In the genomic region with DNA sequence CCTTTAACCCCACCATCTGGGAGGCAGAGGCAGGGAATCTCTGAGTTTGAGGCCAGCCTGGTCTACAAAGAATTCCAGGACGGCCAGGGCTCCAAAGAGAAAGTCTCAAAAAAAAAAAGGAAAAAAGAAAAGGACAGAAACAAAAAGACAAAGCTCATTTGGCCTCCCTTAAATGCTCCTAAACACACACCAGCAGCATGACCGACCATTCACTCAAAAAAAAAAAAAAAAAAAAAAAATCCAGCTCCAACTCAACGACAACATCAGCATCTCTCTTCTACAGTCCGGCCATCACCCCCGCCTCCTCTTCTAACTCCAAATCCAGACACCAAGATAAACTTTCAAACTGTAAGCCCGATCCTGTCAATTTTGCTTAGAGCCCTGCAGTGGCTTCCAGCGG, we compare ENCODE assay signal across 9 mouse cellular contexts. TPM values are rescaled to one million over a fixed set of nuclear protein-coding genes. Genes with fewer than 3 reads are reported as not detected.
A peak's percentile ranks its signal among the peaks of the same experiment; 100 is the strongest.
DNase-seq lines count a peak whose midpoint lies in the region; ATAC-seq and TF ChIP-seq lines count a peak whose summit lies in the region.
"Had no signal": no experiment of that assay in that cellular context is flagged by ENCODE, and none has a peak within 500 bp of the region (broad histone marks: within the 10 kb centered on the region; RNA-seq: fewer than 3 reads in every experiment).

No protein-coding gene starts in this region.

- 0 out of 2 replicates have a peak, but pooled peaks cover 3% of the 10 kb centered on the region for H3K27me3 ChIP-seq in embryonic facial prominence, embryonic 10.5 days (replicated peaks; ENCODE audit: low read depth, poor library complexity, severe bottlenecking)
- H3K27me3 ChIP-seq in hindbrain, postnatal 0 days (ENCODE audit: insufficient read depth, low read length), result no peaks in the 10 kb centered on the region
- no peaks in the 10 kb centered on the region for H3K27me3 ChIP-seq in midbrain, postnatal 0 days (ENCODE audit: insufficient read depth, low read length)

- peak overlapping the region; percentile 93 for H3K4me2 ChIP-seq in hindbrain, postnatal 0 days (ENCODE audit: low read depth, low read length)
- H3K4me2 ChIP-seq in midbrain, postnatal 0 days (ENCODE audit: low read depth, low read length, poor library complexity, severe bottlenecking), result peak overlapping the region; percentile 66

- H3K9ac ChIP-seq in hindbrain, postnatal 0 days (replicated peaks; ENCODE audit: low read length), result peak overlapping the region; percentile 99
- H3K9ac ChIP-seq in midbrain, postnatal 0 days (replicated peaks; ENCODE audit: low read length, poor library complexity, severe bottlenecking), result peak overlapping the region; percentile 92

- DNase-seq in layer of hippocampus, adult 2 months (ENCODE audit: low spot score in 2 of 2), result no peak
- no peak for DNase-seq in layer of hippocampus, adult 18-20 months (ENCODE audit: low spot score in 2 of 2)
- DNase-seq in embryonic facial prominence, embryonic 10.5 days (ENCODE audit: low spot score), result no peak
- DNase-seq in hindbrain, postnatal 0 days (ENCODE audit: low spot score), result no peak
- no peak for DNase-seq in midbrain, postnatal 0 days (ENCODE audit: low spot score)
- DNase-seq in adrenal gland, adult 18-20 months (ENCODE audit: low spot score in 2 of 2), result no peak
- DNase-seq in urinary bladder, adult 2 months (ENCODE audit: low spot score), result no peak
- no peak for DNase-seq in adipocyte (ENCODE audit: low spot score)
- DNase-seq: right cerebral cortex, postnatal 4 days had no signal

- peaks cover 44% of the 10 kb centered on the region for H3K36me3 ChIP-seq in embryonic facial prominence, embryonic 10.5 days (replicated peaks)
- H3K36me3 ChIP-seq in hindbrain, postnatal 0 days (ENCODE audit: insufficient read depth, low read length), result peaks cover 23% of the 10 kb centered on the region
- H3K36me3 ChIP-seq in midbrain, postnatal 0 days (ENCODE audit: insufficient read depth, low read length), result peaks cover 26% of the 10 kb centered on the region

- no peaks in the 10 kb centered on the region for H3K9me3 ChIP-seq in embryonic facial prominence, embryonic 10.5 days
- H3K9me3 ChIP-seq in hindbrain, postnatal 0 days (ENCODE audit: low read length), result no peaks in the 10 kb centered on the region
- H3K9me3 ChIP-seq in midbrain, postnatal 0 days (ENCODE audit: low read length), result no peaks in the 10 kb centered on the region

- peak overlapping the region; percentile 96; the same call in 1 of the 2 replicates for H3K27ac ChIP-seq in layer of hippocampus, adult 2 months
- H3K27ac ChIP-seq in embryonic facial prominence, embryonic 10.5 days (replicated peaks), result peak overlapping the region; percentile 97
- peak overlapping the region; percentile 98 for H3K27ac ChIP-seq in hindbrain, postnatal 0 days
- H3K27ac ChIP-seq in midbrain, postnatal 0 days (ENCODE audit: low read depth, low read length), result peak overlapping the region; percentile 94; the same call in 1 of the 2 replicates

- WGBS in embryonic facial prominence, embryonic 10.5 days, result 19% methylated on average over 7 of the region's 7 CpGs
- 20% methylated on average over 7 of the region's 7 CpGs for WGBS in hindbrain, postnatal 0 days
- 16% methylated on average over 7 of the region's 7 CpGs for WGBS in midbrain, postnatal 0 days

- no peak for ATAC-seq in hindbrain, postnatal 0 days
- ATAC-seq in midbrain, postnatal 0 days (ENCODE audit: low FRiP score), result no peak

- no peak for TF ChIP-seq CTCF in layer of hippocampus, adult 2 months (conservative IDR thresholded peaks at IDR 0.05)
- TF ChIP-seq CTCF in hindbrain, postnatal 0 days (IDR thresholded peaks at IDR 0.05; ENCODE audit: low read depth), result no peak
- no peak for TF ChIP-seq CTCF in midbrain, postnatal 0 days (IDR thresholded peaks at IDR 0.05)

- peak overlapping the region; percentile 86 for H3K4me3 ChIP-seq in layer of hippocampus, adult 2 months
- peak overlapping the region; percentile 99 for H3K4me3 ChIP-seq in embryonic facial prominence, embryonic 10.5 days
- peak overlapping the region; percentile 80 for H3K4me3 ChIP-seq in hindbrain, postnatal 0 days (ENCODE audit: low read length)
- H3K4me3 ChIP-seq in midbrain, postnatal 0 days (ENCODE audit: low read depth, low read length), result peak overlapping the region; percentile 93

- H3K4me1 ChIP-seq in embryonic facial prominence, embryonic 10.5 days, result peaks cover 17% of the 10 kb centered on the region
- H3K4me1 ChIP-seq in hindbrain, postnatal 0 days (ENCODE audit: insufficient read depth, low read length), result peaks cover 5% of the 10 kb centered on the region
- peaks cover 3% of the 10 kb centered on the region; the same call in 1 of the 2 replicates for H3K4me1 ChIP-seq in midbrain, postnatal 0 days (ENCODE audit: insufficient read depth, low read length)

RNA-seq across cellular contexts. Expression of gene Eif4a3, which starts 1.0 kb away (rescaled TPM):
- total RNA-seq in layer of hippocampus, adult 2 months (2021), result 10 to 100 TPM; 90.8 to 92.2 TPM
- 10 to 100 TPM; 92.8 to 97.8 TPM for total RNA-seq in layer of hippocampus, adult 18-20 months (2021)
- 465 and 504 TPM in 2 replicates for polyA plus RNA-seq in embryonic facial prominence, embryonic 10.5 days (2016; fragmentation: Nextera tagmentation; extraction: Ambion mirVana)
- total RNA-seq in hindbrain, postnatal 0 days (2014; rRNA removed), result 144 and 154 TPM in 2 replicates
- polyA plus RNA-seq in hindbrain, postnatal 0 days (2015; fragmentation: Nextera tagmentation; extraction: Ambion mirVana), result 248 and 258 TPM in 2 replicates
- total RNA-seq in midbrain, postnatal 0 days (2014; rRNA removed), result 132 and 169 TPM in 2 replicates
- polyA plus RNA-seq in midbrain, postnatal 0 days (2015; fragmentation: Nextera tagmentation; extraction: Ambion mirVana), result 229 and 237 TPM in 2 replicates
- total RNA-seq in adrenal gland, adult 18-20 months (2021), result 100 to 1,000 TPM; 130 to 134 TPM
- polyA plus RNA-seq in urinary bladder, adult 2 months (2012; rRNA removed), result 106 and 121 TPM in 2 replicates

RNA-seq across cellular contexts. Expression of gene Card14, which starts 8.7 kb away (rescaled TPM):
- total RNA-seq in layer of hippocampus, adult 2 months (2021), result 1 to 10 TPM in 1 of 2 experiments, under 1 TPM in 1; 0.77 to 1.0 TPM
- total RNA-seq in layer of hippocampus, adult 18-20 months (2021), result under 1 TPM; 0.36 to 0.47 TPM
- 0.05 TPM in 1 of 2 replicates, not detected in the other for polyA plus RNA-seq in embryonic facial prominence, embryonic 10.5 days (2016; fragmentation: Nextera tagmentation; extraction: Ambion mirVana)
- total RNA-seq in hindbrain, postnatal 0 days (2014; rRNA removed), result 1.7 and 1.9 TPM in 2 replicates
- polyA plus RNA-seq in hindbrain, postnatal 0 days (2015; fragmentation: Nextera tagmentation; extraction: Ambion mirVana), result 0.72 and 0.81 TPM in 2 replicates
- 0.77 and 1.8 TPM in 2 replicates for total RNA-seq in midbrain, postnatal 0 days (2014; rRNA removed)
- polyA plus RNA-seq in midbrain, postnatal 0 days (2015; fragmentation: Nextera tagmentation; extraction: Ambion mirVana), result 0.59 and 0.67 TPM in 2 replicates
- total RNA-seq in adrenal gland, adult 18-20 months (2021), result under 1 TPM in 1 of 2 experiments, not detected in 1; 0.19 TPM
- polyA plus RNA-seq in urinary bladder, adult 2 months (2012; rRNA removed), result 4.7 and 5.0 TPM in 2 replicates

RNA-seq across cellular contexts. Expression of gene Gaa, which starts 31.2 kb away (rescaled TPM):
- total RNA-seq in layer of hippocampus, adult 2 months (2021), result 100 to 1,000 TPM; 323 to 324 TPM
- total RNA-seq in layer of hippocampus, adult 18-20 months (2021), result 100 to 1,000 TPM; 347 to 355 TPM
- polyA plus RNA-seq in embryonic facial prominence, embryonic 10.5 days (2016; fragmentation: Nextera tagmentation; extraction: Ambion mirVana), result 30.8 TPM in 2 replicates
- 223 and 230 TPM in 2 replicates for total RNA-seq in hindbrain, postnatal 0 days (2014; rRNA removed)
- 123 and 128 TPM in 2 replicates for polyA plus RNA-seq in hindbrain, postnatal 0 days (2015; fragmentation: Nextera tagmentation; extraction: Ambion mirVana)
- 186 and 222 TPM in 2 replicates for total RNA-seq in midbrain, postnatal 0 days (2014; rRNA removed)
- 154 and 158 TPM in 2 replicates for polyA plus RNA-seq in midbrain, postnatal 0 days (2015; fragmentation: Nextera tagmentation; extraction: Ambion mirVana)
- 100 to 1,000 TPM; 106 to 107 TPM for total RNA-seq in adrenal gland, adult 18-20 months (2021)
- polyA plus RNA-seq in urinary bladder, adult 2 months (2012; rRNA removed), result 95.0 and 113 TPM in 2 replicates

RNA-seq across cellular contexts. Expression of gene Sgsh, which starts 56.4 kb away (rescaled TPM):
- 1 to 10 TPM; 5.0 to 6.3 TPM for total RNA-seq in layer of hippocampus, adult 2 months (2021)
- total RNA-seq in layer of hippocampus, adult 18-20 months (2021), result 1 to 10 TPM; 5.2 to 6.1 TPM
- polyA plus RNA-seq in embryonic facial prominence, embryonic 10.5 days (2016; fragmentation: Nextera tagmentation; extraction: Ambion mirVana), result 5.4 and 5.5 TPM in 2 replicates
- total RNA-seq in hindbrain, postnatal 0 days (2014; rRNA removed), result 4.8 and 8.5 TPM in 2 replicates
- polyA plus RNA-seq in hindbrain, postnatal 0 days (2015; fragmentation: Nextera tagmentation; extraction: Ambion mirVana), result 5.0 and 6.2 TPM in 2 replicates
- total RNA-seq in midbrain, postnatal 0 days (2014; rRNA removed), result 5.4 and 7.3 TPM in 2 replicates
- polyA plus RNA-seq in midbrain, postnatal 0 days (2015; fragmentation: Nextera tagmentation; extraction: Ambion mirVana), result 5.2 and 5.4 TPM in 2 replicates
- total RNA-seq in adrenal gland, adult 18-20 months (2021), result 10 to 100 TPM; 11.5 to 17.0 TPM
- polyA plus RNA-seq in urinary bladder, adult 2 months (2012; rRNA removed), result 8.2 and 11.6 TPM in 2 replicates

RNA-seq across cellular contexts. Expression of gene Slc26a11, which starts 56.4 kb away (rescaled TPM):
- 1 to 10 TPM; 4.9 to 6.7 TPM for total RNA-seq in layer of hippocampus, adult 2 months (2021)
- total RNA-seq in layer of hippocampus, adult 18-20 months (2021), result 1 to 10 TPM; 5.8 to 6.1 TPM
- 7.6 and 8.2 TPM in 2 replicates for polyA plus RNA-seq in embryonic facial prominence, embryonic 10.5 days (2016; fragmentation: Nextera tagmentation; extraction: Ambion mirVana)
- total RNA-seq in hindbrain, postnatal 0 days (2014; rRNA removed), result 6.7 and 9.6 TPM in 2 replicates
- 5.4 and 5.7 TPM in 2 replicates for polyA plus RNA-seq in hindbrain, postnatal 0 days (2015; fragmentation: Nextera tagmentation; extraction: Ambion mirVana)
- total RNA-seq in midbrain, postnatal 0 days (2014; rRNA removed), result 8.3 and 9.0 TPM in 2 replicates
- 7.0 and 7.6 TPM in 2 replicates for polyA plus RNA-seq in midbrain, postnatal 0 days (2015; fragmentation: Nextera tagmentation; extraction: Ambion mirVana)
- 1 to 10 TPM; 4.8 to 4.9 TPM for total RNA-seq in adrenal gland, adult 18-20 months (2021)
- polyA plus RNA-seq in urinary bladder, adult 2 months (2012; rRNA removed), result 10.0 and 11.7 TPM in 2 replicates
